Mouse (Mus musculus): ENCODE results near the gene Atr.
A peak's percentile ranks its signal among the peaks of the same experiment; 100 is the strongest.

The Atr gene

DNA sequence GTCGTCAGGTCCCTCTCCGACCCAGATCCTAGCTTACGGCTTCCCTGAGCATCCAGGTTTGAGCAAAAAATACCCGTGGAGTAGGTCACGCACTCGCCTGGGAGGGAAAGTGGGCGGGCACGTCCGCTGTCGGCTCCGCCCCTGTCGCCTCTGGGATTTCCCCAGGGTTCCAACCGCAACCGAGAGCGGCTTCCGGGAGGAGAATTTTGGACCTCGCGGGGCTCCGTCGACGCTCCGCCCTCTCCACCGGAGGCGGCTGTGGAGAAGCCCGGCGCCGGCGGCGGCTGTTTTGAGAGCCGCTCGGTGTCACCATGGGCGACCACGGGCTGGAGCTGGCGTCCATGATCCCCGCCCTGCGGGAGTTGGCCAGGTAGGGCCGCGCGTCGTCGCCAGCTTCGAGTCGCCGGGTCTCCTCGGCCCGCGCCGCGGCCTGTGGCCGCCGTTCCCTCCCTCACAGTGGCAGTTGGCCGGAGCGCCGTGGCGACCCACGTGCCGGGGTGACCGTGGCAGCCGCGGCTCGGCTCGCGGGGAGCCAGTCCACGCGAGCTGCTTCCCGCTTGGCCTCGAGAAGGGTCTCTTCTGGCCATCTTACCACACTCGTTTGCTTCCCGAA, at the start of gene Atr:
Gene Atr, plus strand, starts transcription at position 184 of the 613 bp plus-strand sequence.
- DNase-seq (ENCODE audit: low spot score): peak; percentile 94

DNA sequence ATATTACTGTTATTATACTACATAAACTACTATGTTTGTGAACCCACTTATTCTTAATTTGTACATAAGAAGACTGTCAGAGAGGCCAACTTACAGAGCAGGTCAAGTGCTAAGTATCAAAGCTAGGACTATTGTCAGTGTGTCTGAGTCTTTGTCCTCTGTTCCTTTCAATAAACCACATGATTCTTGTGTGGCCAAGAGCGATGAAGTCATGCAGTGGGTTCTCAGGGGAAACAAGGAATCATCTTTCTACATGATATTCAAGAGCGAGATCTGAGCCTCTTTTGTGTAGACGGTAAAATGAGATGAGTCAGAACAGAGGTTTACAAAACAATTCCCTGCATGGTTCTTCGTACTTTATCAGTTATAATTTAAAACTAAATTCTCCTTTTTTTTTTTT, 47.8 kb upstream of the Atr start:
- no peak for DNase-seq (ENCODE audit: low spot score)

DNA sequence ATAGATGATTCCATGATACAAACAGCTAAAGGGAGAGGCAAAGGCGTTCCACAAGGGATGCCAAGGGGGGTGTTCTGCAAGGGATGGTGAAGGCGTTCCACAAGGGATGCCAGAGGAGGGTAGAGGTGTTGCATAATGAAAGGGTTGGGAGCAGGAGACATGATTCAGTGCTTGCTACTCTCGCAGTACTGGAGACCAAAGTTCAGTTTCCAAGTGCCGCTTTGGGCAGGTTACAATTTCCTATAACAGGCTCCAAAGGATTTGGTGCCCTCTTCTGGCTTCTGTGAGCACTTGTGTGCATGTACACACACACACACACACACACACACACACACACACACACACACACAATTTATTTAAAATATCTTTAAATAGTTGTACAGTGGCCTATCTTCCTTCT, 45.6 kb upstream of the Atr start:
- DNase-seq (ENCODE audit: low spot score): no peak

DNA sequence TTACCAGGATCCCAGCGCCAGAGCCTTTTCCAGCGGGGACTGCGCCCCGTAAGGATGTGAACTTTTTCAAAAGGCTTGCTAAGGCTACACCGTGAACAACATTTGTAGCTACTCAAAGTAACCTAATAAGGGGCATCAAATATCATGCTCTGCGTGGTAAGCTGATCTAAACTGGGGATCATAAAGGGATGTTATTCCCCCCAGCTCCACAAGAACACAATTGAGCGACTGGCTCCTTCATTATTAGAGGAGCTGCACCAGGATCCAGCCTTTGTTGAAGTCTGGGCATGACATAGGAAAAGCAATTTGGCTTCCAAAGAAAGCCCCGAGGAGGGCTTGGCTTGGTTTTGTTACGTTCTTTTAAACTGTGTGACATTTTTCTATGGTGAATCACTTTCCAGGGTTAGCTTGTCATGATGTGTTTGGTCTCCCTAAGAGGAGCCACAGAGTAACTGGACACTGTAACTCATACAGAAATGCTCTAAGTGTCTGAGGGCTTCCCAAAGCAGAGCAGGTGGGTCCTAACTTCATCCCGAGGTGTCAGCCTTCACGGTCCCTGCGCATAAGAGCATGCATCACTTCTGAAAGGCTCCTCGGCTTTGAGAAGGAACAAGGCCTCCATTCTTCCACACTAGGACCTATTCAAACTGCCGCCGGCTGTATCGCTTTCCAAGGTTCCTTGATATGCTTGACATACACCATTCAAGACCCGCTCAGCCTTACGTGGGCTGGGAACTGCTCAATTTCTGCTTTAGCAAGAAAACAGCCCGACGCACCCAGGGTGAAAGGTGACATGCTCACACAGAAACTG, 43.5 kb upstream of the Atr start:
- no peak for DNase-seq (ENCODE audit: low spot score)

DNA sequence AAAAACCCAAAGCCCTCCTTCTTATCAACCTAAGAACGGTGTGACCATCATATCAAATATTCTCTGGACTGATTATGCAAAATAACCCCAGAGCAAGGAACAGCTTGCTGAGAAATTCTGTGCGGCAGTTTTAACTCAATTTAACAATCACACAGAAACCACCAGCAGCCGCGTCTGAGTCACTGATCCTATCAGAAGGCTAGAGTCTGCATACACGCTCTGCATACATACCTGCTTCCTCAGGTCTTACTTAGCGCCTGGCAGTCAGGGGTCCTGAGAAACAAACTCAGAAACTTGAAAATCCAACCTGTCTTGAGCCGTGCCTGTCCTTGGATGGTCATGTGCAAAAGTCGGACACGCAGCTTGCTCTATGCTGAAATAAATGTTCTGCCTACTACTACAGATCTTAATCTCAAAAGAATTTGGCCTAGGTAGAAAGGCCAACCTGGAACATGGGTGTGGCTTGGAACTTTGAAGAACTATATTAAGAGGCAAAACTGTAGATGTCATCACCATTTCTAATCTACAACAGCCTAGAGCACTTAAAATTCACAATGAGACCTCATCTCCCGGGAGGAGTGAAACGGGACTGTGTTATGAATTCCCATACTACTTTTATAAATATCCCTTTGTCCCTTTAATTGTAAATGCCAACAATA, 42.3 kb upstream of the Atr start:
- no peak for DNase-seq (ENCODE audit: low spot score)

DNA sequence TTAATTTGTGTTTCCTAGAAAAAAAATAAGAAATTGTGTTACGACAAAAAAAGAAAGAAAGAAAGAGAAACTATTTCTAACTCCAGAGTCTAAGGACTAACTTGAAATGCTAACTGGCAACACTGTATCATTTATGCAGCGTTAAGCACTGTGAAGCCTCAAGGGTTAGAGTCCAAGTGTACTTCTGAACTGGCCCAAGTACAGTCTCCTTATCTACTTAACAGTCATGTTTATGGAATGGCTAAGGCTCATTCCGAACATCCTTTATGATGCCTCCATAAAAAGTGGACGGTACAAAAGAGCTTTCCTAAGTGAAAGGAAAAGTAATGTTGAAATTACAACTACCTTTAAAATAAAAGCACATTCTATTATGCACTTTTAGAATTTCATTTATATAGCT, 41.7 kb upstream of the Atr start:
- DNase-seq (ENCODE audit: low spot score): no peak

DNA sequence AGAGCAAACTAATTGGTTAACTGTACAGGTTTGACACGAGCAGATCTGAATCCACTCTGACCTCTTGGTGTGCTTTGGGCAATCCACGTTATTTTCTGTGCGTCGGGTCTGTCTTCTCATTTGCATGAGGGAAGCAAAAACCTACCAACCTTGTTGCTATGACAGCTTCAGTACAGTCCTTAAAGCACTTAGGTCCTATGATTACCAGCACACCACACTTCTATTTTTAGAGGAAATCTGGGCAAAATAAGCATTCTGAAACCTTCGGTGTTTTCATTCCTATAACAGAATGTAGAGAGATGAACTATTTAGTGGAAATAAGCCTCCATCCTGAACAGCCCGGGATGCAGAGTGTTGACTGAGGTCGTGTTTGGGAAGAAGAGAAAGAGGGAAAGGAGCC, 34.9 kb upstream of the Atr start:
- DNase-seq (ENCODE audit: low spot score): no peak

DNA sequence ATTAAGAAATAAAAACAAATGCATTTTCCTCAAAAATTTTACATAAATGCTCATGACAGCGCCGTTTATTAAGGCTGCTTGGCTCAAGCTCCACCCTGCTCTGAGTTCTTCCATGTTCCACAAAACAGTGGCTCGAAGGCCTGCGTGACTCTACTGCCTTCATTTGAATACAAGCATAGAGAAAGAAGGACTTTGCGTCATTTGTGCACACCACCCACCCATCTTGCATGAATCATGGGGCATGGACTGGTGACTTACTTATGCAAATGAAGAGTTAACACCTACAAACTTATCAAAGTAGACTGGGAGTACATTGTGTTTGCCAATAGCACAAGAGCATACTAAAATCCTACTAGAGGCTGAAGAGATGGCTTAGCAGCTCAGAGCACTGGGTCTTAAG, 29.8 kb upstream of the Atr start:
- DNase-seq (ENCODE audit: low spot score): no peak

DNA sequence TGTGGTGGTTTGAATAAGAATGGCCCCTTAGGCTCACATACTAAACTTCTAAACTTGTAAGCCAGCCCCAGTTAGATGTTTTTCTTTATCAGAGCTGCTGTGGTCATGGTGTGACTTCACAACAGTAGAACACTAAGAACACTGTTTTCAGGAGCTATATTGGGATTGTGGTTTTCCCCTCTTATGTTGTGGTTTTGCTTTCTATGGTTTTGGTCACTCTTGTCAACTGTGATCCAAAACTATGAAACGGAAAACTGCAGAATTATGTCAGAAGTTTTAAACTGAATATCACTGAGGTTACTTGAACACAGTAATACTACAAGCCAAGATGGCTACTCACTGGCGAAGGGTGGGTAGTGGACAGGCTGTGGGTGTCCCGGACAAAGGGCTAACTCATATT, 24.6 kb upstream of the Atr start:
- no peak for DNase-seq (ENCODE audit: low spot score)

DNA sequence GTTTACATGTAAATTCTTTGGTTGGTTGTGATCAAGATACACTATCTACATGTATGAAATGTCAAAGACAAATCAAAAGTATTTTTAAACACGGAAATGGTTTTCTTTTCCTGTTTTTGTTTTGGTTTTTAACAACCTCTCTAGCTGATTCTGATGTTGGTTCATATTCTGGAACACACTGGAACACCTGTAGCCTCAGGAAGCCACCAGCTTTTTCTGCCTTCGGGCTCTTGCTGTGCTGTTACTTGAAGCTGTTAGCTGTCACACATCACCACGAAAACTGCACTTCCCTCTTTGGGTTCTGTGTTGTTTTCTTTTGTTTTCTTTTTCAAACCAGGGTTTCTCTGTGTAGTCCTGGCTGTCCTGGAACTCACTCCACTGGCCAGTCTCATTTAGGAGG, 22.6 kb upstream of the Atr start:
- DNase-seq (ENCODE audit: low spot score): no peak

DNA sequence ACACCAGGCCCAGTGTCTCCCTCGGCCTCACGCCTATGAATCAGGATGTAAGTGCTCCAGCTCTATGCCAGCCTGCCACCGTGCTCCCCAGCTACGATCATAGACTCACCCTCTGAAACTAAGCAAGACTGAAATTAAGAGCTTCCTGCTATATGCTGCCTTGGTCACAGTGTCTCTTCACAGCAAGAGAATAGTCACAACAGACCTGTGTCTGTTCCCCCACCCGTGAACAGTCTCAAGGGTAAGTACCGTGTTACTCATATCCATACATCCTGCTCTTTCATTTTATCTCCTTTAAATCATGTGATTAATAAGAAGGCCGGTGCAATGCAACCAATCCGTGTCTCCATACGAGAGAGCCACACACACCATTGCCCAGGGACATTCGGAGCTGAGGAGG, 21.7 kb upstream of the Atr start:
- no peak for DNase-seq (ENCODE audit: low spot score)

DNA sequence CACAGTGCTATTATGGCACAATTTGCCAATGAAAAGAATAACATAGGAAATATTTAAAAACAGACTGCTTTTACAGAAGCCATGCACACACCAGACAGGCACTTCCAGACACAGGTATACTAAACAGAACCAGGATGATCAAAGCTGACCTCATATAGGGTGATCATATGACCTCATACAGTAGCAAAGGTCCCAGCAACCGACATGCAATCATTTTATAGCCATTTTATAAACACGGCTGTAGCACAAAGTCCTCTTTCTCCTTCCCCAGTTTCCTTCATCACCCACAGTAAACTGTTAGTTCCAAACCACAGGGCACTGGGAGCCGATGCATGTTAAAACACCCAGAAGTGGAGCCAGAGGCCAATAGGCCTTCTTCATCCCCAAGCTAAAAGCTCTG, 18.0 kb upstream of the Atr start:
- DNase-seq (ENCODE audit: low spot score): no peak

DNA sequence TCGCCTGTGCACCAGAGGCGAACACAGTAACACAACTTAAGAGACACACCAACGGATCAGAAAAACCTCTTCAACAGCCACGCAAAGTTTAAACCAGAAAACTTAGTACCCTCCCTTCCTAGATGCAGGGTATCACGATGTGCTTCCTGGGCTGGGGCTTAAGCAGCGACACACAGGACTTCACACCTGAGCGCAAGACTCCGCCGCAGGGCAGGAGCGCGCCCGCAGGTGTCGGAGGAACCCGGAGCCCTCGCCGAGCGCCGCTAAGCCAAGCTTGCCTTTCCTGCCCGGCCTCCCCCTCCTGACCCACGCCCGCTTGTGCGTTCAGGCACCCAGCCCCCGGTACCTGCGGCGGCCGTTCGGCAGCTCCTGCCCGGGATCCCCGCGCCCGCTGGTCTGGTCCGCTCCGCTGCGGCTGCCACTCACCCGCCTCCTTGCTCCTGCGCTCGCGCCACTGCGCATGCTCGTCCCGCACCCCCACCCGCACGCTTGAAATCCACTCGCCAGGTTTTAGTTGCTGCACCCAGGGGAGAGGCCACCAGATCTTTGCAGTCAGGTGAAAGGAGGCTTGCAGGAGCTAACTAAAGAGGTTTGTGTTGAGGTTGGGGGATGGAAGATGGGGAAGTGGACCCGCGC, 12.5 kb upstream of the Atr start, which contains the start of gene Pls1:
Gene Pls1, minus strand, starts transcription at position 487 of the 636 bp plus-strand sequence.
- peak; percentile 78 for DNase-seq (ENCODE audit: low spot score)

DNA sequence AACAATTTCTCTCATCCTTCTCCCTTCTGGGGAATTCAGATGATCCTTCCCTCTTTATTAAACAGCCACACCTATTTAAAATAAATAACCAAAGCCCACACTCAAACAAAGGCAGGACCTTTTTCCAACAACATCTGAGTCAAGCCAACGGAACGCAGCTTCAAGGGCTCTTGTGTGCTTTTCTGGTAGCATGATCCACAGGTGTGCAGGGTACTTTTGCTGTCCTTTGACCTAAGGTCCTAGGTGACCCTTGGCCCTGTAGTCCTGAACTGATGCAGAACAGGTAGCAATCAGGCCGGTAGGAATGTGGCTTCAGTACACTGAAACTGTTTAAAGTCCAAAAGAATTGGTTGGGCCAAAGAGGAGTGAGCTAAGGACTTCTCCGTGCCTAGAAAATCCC, 11.7 kb upstream of the Atr start:
- DNase-seq (ENCODE audit: low spot score): no peak

DNA sequence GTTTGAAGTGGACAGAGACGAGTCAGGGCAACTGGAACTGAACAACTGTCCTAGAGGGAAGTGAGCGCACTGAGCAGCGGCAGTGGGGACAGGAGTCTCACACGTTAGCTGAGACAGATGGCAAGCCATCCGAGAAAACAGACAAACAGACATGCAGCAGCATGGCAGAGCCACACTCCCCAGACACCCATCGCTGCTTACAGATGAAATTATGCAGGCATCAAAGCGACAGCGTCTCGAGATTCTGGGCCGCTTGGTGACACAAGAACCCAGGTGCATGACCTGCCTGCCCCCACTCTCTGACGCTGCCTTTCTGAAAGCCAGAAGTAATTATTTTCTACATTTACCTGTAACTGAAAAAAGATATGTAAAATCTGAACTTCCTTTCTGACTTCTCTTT, 5.7 kb upstream of the Atr start:
- no peak for DNase-seq (ENCODE audit: low spot score)

DNA sequence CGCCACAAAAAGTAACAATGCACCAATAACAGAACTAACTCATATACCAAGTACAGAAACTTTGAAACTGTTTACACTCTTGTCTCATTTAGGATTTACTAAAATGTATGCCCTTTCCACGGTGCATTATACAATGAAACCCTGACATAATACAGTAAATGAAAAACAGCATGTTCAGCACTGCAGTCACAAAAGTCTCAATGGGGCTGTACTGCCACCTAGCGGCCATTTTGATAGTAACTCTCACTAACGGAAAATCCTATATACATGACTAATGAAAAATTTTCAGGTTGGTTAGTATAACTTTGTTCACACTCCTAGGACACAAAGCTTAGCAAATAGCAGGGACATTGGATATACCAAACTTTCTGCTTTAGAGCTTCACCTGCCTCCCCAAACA, 4.5 kb upstream of the Atr start:
- DNase-seq (ENCODE audit: low spot score): peak; percentile 61

DNA sequence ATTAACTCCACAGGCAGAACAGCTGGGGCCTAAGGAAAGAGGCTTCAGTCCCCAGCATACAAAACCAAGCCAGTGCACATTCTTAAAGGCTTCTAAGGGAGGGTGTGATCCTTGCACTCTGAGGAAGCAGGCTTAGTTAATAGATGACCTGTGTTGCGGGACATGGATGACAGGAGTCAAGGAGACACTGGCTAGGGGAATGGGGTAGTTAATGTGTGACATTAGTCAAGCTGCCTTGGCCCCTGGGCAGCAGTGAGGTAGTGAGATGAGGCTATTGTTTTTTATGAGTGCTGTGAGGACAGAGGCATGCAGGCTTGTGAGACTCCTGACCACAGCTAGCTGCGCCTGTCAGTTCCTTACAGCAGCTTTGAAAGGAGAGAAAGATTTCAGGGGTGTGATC, 2.5 kb upstream of the Atr start:
- DNase-seq (ENCODE audit: low spot score): no peak

DNA sequence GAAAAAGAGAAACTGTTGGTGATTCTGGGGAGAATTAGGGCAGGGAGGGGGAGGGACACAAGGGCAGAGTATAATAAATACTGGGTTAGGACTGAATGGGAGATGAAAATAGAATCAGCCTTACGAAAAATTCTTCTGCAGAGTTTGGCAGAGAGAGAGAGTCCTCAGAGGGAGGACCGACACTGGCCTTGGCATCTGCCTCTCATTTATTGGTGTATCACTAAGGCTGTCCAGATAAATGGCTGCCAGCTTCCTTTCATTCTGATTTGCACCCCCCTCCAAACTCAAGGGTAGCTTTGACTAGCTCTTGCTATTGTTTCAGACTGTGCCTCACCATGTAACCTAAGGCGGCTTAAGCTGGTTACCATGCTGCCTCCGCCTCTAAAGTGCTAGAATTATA, 1.4 kb upstream of the Atr start:
- DNase-seq (ENCODE audit: low spot score): no peak

DNA sequence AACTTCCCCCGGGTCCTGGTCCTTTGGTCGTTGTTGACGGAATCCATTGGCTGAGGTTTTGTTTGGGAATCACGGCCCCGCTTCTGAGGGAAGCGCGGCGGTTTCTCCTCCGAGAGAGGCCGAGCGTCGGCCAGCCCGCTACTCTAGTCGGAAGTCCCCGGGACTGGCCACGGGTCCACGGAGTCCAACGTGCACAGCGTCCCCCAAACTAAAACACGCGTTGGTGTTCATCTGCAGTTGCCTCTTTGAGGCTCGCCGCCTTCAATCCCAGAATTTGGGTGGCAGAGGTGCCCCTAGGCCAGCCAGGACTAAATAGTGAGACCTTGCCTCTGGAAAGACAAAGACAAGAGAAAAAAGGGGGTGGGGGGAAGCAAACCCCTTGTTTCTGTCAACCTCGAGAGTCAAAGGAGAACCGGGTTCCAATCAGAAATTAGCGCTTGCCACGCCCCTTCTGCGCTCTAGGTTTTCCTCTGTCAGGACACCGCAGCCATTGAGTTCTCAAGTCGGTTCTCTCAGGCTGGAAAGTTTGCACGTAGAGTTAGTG, 702 bp downstream of the Atr start:
- peak; percentile 31 for DNase-seq (ENCODE audit: low spot score)

DNA sequence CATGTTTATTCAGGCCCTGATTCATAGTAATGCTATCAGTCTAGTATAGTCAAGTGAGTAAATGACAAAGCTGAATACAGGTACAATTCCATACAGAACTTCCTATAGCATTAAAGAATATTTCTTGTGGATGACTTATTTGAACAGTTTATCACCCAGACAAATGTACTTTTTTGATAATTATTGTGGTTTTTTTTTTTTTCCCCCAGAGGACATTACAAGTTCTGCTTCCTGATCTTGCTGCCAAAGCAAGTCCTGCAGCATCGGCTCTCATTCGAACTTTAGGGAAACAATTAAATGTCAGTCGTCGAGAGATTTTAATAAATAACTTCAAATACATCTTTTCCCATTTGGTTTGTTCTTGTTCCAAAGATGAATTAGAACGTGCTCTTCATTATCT, 20.8 kb downstream of the Atr start:
- no peak for DNase-seq (ENCODE audit: low spot score)

DNA sequence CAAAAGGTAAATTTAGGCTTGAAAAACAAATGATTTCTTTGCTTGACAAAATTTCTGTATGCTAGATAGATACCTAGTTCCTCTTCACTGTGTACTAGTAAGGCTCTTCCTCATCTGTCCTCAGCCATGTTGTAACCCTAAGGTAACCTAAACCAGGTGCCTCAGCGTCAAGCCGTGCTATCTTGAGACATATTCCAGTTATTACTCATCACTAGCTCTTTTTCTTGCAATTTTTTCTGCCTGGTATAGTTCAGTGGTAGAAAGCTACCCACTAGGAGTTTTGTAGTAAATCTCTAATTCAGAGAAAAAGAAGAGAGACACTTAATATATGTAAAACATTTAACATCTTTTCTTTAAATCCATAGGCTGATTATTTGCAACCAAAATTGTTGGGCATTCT, 25.4 kb downstream of the Atr start:
- no peak for DNase-seq (ENCODE audit: low spot score)

DNA sequence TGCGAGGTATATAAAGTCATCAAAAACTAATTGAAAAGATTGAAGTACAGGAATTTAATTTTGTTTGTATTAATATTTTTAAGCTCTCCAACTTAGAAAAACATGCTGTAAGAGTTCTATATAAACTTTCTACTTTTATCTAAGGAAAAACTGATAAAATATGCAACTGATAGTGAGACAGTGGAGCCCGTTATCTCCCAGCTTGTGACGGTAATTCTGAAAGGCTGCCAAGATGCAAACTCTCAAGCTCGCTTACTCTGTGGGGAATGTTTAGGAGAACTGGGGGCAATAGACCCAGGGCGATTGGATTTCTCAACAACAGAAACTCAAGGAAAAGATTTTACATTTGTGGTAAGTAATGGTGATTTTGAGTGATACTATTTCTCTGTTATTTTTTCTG, 40.0 kb downstream of the Atr start:
- no peak for DNase-seq (ENCODE audit: low spot score)

DNA sequence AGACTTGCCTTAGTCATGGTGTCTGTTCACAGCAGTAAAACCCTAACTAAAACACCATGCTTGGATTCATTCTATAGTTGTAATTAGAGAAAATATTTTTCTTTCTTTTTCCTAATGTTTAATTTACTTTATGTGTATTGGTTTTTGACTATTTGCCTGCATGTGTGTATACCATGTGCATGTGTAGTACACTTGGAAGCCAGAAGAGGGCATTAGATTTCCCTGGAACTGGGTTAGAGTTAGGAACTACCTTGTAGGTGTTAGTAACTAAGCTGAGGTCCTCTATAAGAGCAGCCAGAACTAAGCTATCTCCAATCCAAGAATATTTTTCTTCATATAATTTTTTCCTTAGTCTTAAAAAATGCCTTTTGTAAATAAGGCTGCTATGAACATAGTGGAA, 75.5 kb downstream of the Atr start:
- DNase-seq (ENCODE audit: low spot score): no peak

All from T-cell, adult 2 months (primary cell).